Mouse (Mus musculus): ENCODE measurements around the gene Txnrd2.

GRCm38 (mm10) chr16:18497865-18498515 lies 71.8 kb downstream of the Txnrd2 start:
- TF ChIP-seq CTCF (IDR thresholded peaks at IDR 0.05; ENCODE audit: low read depth) (no peak), EP300 (IDR thresholded peaks at IDR 0.05; ENCODE audit: low read depth) (no peak)
